Mouse (Mus musculus): ENCODE data around the gene Chrng. TPM values are rescaled to one million over a fixed set of nuclear protein-coding genes. Genes with fewer than 3 reads are reported as not detected.

Chrng gene
- polyA plus RNA-seq, 1 experiment, result 0.24 TPM

DNA sequence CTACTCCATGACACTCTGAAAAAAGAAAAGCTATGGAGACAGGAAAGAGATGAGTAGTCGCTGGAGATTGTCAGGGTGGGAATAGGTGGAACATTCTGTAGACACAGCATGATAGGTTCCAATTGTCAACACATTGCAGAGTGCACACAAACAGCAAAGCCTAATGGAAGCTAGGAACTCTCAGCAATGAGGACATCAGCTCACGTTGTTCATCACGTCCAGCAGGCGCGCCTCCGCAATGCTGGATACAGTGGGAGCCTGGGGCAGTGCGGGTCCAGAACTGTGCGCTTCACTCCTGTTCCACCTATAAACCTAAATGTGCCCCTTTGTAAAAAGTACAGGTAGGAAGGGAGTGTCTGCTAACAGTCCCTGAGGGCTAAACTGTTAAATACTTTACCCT lies 38.6 kb downstream of the Chrng start:
- 89% methylated on average over 8 of the region's 8 CpGs for WGBS
- TF ChIP-seq POLR2A (IDR thresholded peaks at IDR 0.05; ENCODE audit: borderline replicate concordance, extremely low read depth, low read depth, low read length) (no peak), CTCF (IDR thresholded peaks at IDR 0.05; ENCODE audit: insufficient read depth, low read length) (no peak)
- no peak overlapping the region for H3K4me3 ChIP-seq (replicated peaks; ENCODE audit: extremely low read depth, low read depth, low read length)

DNA sequence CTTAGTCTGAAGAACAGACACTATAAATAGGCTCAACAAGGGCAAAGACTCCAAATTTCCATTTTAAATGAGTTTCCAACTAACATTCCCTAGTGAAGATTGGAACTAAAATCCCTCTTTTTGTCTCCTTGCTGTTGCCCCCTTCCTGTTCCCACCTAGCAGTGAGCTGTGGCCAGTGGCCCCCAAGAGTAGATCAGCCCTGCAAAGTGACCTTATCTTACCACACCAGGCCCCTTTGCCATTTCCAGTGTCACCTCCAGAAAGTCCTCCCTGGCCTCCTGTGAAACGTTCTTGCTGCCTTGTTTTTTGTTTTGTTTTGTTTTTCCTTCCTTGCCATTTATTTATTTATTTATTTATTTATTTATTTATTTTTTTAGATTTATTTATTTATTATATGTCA lies 41.0 kb downstream of the Chrng start:
- 11% methylated on average over 1 of the region's 1 CpGs for WGBS
- no peak overlapping the region for H3K4me3 ChIP-seq (replicated peaks; ENCODE audit: extremely low read depth, low read depth, low read length)
- no peaks in the 10 kb centered on the region for H3K4me1 ChIP-seq (ENCODE audit: control insufficient read depth, insufficient read depth, low read length)
- TF ChIP-seq CTCF (IDR thresholded peaks at IDR 0.05; ENCODE audit: insufficient read depth, low read length) (no peak), POLR2A (IDR thresholded peaks at IDR 0.05; ENCODE audit: borderline replicate concordance, extremely low read depth, low read depth, low read length) (no peak)
- DNase-seq, result no peak

More for the DNA sequence above, 38.6 kb downstream of the Chrng start:
- no peak for DNase-seq
- H3K4me1 ChIP-seq (ENCODE audit: control insufficient read depth, insufficient read depth, low read length), result no peaks in the 10 kb centered on the region

DNA sequence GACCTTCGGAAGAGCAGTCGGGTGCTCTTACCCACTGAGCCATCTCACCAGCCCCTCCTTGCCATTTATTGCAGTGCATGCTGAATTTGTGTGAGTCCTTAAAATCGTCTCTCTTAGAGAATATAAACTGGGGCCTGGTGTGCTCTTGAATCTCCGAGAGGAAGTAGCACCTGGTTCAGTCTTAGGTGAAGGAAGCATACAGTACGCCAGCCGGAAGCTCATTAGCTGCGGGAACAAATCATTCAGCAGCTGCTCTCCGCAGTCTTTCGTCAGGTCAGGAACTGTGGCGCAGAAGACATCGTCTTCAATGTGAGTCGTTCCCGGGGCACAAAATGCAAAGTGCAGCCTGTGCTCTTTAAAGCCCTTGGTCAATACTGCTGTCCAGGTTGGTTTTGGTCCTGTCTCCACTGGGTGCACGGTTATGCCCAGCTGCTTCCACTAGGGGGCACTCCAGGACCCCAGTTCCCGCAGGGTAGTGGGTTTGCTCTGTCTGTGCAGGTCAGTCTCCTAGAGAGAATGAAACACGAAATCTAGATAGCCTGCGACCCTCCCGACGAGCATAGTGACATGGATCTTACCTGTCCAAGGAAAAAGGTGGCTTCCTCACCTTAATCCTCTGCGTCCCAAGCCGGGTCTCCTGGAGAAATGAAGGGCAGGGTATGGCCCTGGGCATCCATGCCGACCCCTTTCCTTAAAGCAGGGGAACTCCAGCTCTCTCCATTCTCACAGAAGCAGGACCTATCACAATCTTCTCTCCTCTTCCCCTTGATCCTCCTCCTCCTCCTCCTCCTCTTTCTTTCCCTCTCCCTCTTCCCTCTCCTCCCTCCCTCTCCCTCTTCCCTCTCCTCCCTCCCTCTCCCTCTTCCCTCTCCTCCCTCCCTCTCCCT lies 41.7 kb downstream of the Chrng start:
- DNase-seq, result peak; percentile 61
- Histone ChIP-seq H3K4me3 (replicated peaks; ENCODE audit: extremely low read depth, low read depth, low read length) (no peak overlapping the region), H3K4me1 (ENCODE audit: control insufficient read depth, insufficient read depth, low read length) (no peaks in the 10 kb centered on the region)
- WGBS, result 27% methylated on average over 22 of the region's 22 CpGs
- TF ChIP-seq POLR2A (IDR thresholded peaks at IDR 0.05; ENCODE audit: borderline replicate concordance, extremely low read depth, low read depth, low read length) (no peak), CTCF (IDR thresholded peaks at IDR 0.05; ENCODE audit: insufficient read depth, low read length) (peak; percentile 90)

DNA sequence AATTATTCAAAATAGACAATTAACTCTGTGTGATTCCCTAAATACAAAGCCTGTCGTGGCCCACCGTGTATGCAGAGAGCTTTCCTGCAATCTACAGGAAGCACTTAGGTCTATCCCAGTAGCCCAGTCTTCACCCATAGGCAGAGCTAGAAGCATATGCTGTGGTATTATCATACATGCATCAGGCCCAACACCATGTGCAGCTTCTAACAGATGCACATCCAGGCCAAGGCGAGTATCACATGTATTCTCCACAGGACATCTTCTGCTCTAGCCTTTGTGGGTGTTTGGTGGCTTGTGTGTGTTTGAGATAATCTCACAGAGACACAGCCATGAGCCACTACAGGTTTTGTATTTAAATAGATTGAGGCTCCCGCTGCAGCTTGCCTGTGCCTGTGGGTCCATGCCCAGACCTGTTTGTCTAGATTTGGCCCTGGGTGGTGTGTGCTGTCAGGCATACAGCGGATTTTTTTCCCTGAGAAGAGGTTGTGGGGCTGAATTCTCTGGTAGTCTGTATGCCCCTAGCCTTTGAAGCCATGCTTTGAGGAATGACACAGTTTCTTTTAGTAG lies 47.7 kb downstream of the Chrng start:
- no peaks in the 10 kb centered on the region for H3K4me1 ChIP-seq (ENCODE audit: control insufficient read depth, insufficient read depth, low read length)
- 63% methylated on average over 5 of the region's 5 CpGs for WGBS
- no peak for TF ChIP-seq CTCF (IDR thresholded peaks at IDR 0.05; ENCODE audit: insufficient read depth, low read length)

DNA sequence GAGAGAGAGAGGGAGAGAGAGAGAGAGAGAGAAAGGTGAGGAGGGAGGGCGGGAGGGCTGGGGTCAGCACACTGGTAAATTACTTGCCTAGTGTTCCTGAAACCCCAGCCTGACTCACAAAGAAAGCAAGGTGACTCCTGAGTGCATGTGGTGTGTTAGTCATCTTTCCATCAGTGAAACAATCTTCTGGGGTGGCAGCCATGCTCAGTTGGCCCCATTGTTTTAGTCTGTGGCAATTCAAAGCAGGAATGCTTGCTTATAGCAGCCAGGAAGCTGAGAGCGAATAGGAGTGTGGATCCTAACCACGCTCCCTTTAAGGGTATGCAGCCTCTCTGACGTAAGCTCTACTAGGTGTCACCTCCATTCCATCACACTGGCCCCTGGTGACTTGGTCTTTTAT lies 50.7 kb downstream of the Chrng start:
- 64% methylated on average over 4 of the region's 4 CpGs for WGBS
- no peak for DNase-seq
- TF ChIP-seq POLR2A (IDR thresholded peaks at IDR 0.05; ENCODE audit: borderline replicate concordance, extremely low read depth, low read depth, low read length) (no peak), CTCF (IDR thresholded peaks at IDR 0.05; ENCODE audit: insufficient read depth, low read length) (no peak)
- no peaks in the 10 kb centered on the region for H3K4me1 ChIP-seq (ENCODE audit: control insufficient read depth, insufficient read depth, low read length)
- no peak overlapping the region for H3K4me3 ChIP-seq (replicated peaks; ENCODE audit: extremely low read depth, low read depth, low read length)

More for the DNA sequence above, 47.7 kb downstream of the Chrng start:
- no peak overlapping the region for H3K4me3 ChIP-seq (replicated peaks; ENCODE audit: extremely low read depth, low read depth, low read length)
- DNase-seq, result no peak

DNA sequence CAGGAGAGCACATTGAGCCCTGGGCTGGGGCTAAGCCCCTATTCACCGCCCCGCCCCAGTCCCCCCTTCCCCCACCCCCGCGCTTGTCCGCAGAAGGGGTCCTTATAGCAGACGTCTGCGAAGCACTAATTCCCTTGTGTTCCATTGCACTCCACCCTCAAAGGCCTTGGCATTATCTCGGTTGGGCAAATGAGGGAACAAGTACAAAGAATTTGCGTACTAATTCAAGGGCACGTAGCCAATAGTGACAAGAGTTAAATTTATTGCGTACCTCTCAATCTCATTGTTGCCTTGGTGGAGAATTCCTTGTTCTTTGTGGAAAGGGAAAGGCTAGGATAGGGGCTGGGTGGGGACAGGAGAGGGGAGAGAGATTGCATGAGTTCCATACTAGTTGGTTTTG lies 53.2 kb downstream of the Chrng start:
- Histone ChIP-seq H3K4me3 (replicated peaks; ENCODE audit: extremely low read depth, low read depth, low read length) (no peak overlapping the region), H3K4me1 (ENCODE audit: control insufficient read depth, insufficient read depth, low read length) (no peaks in the 10 kb centered on the region)
- no peak for TF ChIP-seq CTCF (IDR thresholded peaks at IDR 0.05; ENCODE audit: insufficient read depth, low read length)
- no peak for TF ChIP-seq POLR2A (IDR thresholded peaks at IDR 0.05; ENCODE audit: borderline replicate concordance, extremely low read depth, low read depth, low read length)
- DNase-seq, result no peak
- 24% methylated on average over 11 of the region's 11 CpGs for WGBS

DNA sequence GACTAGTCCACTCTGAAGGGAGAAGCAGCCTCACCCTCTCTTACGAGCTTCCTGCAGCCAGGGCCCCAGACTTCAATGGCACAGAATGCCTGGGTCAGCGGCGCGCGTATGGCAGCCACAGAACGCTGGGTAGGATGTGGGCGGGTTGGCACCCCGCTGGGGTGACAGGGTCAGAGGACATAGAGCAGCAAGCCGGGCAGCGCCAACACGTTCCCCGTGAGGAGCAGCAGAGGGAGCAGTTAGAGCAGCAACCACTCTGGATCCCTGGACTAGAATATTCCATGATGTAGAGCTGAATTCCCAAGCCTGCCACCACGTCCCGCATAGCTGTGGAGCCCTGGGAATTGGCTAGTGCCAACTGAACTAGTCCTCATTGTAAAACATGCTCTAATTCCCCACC lies 54.0 kb downstream of the Chrng start:
- TF ChIP-seq POLR2A (IDR thresholded peaks at IDR 0.05; ENCODE audit: borderline replicate concordance, extremely low read depth, low read depth, low read length) (no peak), CTCF (IDR thresholded peaks at IDR 0.05; ENCODE audit: insufficient read depth, low read length) (no peak)
- no peaks in the 10 kb centered on the region for H3K4me1 ChIP-seq (ENCODE audit: control insufficient read depth, insufficient read depth, low read length)
- H3K4me3 ChIP-seq (replicated peaks; ENCODE audit: extremely low read depth, low read depth, low read length), result no peak overlapping the region
- 7% methylated on average over 14 of the region's 14 CpGs for WGBS
- DNase-seq, result no peak

DNA sequence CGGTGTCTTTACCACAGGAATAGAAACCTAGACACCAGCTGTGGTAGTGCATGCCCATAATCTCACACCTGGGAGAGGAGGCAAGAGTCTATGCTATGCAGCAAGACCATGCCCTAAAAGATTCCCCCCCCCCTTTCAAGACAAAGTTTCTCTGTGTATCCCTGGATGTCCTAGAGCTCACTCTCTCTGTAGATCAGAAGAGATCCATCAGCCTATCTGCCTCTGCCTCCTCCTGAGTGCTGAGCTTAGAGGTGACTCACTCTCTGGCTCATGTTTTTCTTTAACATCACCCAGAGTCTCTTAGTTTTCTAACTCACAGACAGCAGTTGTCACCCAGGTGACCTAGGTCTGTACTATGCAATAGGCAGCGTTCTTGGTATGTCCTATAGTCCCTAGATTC lies 54.9 kb downstream of the Chrng start:
- WGBS, result 68% methylated on average over 2 of the region's 2 CpGs

More for the DNA sequence above, 54.9 kb downstream of the Chrng start:
- Histone ChIP-seq H3K4me1 (ENCODE audit: control insufficient read depth, insufficient read depth, low read length) (peaks cover 4% of the 10 kb centered on the region; the same call in 1 of the 2 replicates), H3K4me3 (replicated peaks; ENCODE audit: extremely low read depth, low read depth, low read length) (no peak overlapping the region)
- DNase-seq, result no peak
- TF ChIP-seq CTCF (IDR thresholded peaks at IDR 0.05; ENCODE audit: insufficient read depth, low read length) (no peak), POLR2A (IDR thresholded peaks at IDR 0.05; ENCODE audit: borderline replicate concordance, extremely low read depth, low read depth, low read length) (no peak)

Other genes with a start within 250 kb of the Chrng start
- gene Alppl2, start 114.7 kb upstream of the Chrng start, polyA plus RNA-seq (2012; rRNA removed), result 0.07 TPM in 1 of 2 replicates, not detected in the other
- 0.42 TPM in 1 of 2 replicates, not detected in the other for gene Alpi, start 103.1 kb upstream of the Chrng start, polyA plus RNA-seq (2012; rRNA removed)
- 0.06 TPM in 1 of 2 replicates, not detected in the other for gene Akp3, start 79.7 kb upstream of the Chrng start, polyA plus RNA-seq (2012; rRNA removed)
- not detected in 2 replicates for gene Ecel1, start 48.1 kb upstream of the Chrng start, polyA plus RNA-seq (2012; rRNA removed)
- not detected in 2 replicates for gene Prss56, start 21.3 kb upstream of the Chrng start, polyA plus RNA-seq (2012; rRNA removed)
- gene Chrnd, start 14.1 kb upstream of the Chrng start, polyA plus RNA-seq (2012; rRNA removed), result 0.56 TPM in 1 of 2 replicates, not detected in the other
- 17.2 and 26.6 TPM in 2 replicates for gene Eif4e2, start 9.3 kb downstream of the Chrng start, polyA plus RNA-seq (2012; rRNA removed)
- gene Efhd1, start 59.7 kb downstream of the Chrng start, polyA plus RNA-seq (2012; rRNA removed), result 1.7 and 3.0 TPM in 2 replicates
- 20.2 and 30.4 TPM in 2 replicates for gene Gigyf2, start 122.3 kb downstream of the Chrng start, polyA plus RNA-seq (2012; rRNA removed)
- gene Kcnj13, start 190.1 kb downstream of the Chrng start, polyA plus RNA-seq (2012; rRNA removed), result 8.7 and 14.2 TPM in 2 replicates

Measured in lung, adult 2 months (tissue).